ENCODE assay signal across 8 mouse cellular contexts in the genomic region with DNA sequence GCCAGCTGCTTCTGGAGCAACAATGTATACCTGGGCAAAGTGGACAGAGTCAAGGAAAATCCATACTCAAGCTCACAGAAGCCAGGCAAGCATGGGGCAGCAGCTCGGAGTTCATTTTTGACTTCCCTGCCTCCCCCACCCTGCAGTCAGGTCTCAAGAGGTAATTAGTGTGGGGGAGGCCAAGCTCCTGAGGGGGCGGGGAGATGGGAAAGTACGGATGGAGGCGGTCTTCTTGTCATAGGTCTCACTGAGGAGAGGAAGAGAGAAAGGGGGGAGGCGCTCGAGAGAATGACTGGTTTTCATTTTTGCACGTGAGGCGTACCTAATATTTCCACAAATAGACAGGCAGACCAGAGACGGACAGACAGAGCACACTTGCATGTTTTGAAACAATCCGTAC. TPM values are rescaled to one million over a fixed set of nuclear protein-coding genes. Genes with fewer than 3 reads are reported as not detected.
DNase-seq lines count a peak whose midpoint lies in the region; ATAC-seq lines count a peak whose summit lies in the region.

No protein-coding gene starts in this region.

- intact Hi-C loops in left cerebral cortex, postnatal 25 days (cut with DNase I), result loop anchor here (1.0 to 10.0 kb wide), 5 partner anchors 44 to 438 kb away; no protein-coding TSS in a partner anchor

- peak; percentile 44 for ATAC-seq in frontal cortex, adult (ENCODE audit: low TSS enrichment)

- DNase-seq in embryo, embryonic 10.5 days (ENCODE audit: low spot score), result peak; percentile 10
- DNase-seq in embryo, embryonic 11 days, result no peak
- DNase-seq in cerebellum, adult 11 months, result peak; percentile 10
- peak; percentile 61 to 67 for DNase-seq in left cerebral cortex, postnatal 25 days (ENCODE audit: low spot score in 2 of 2)
- DNase-seq in right cerebral cortex, postnatal 14 days, result peak; percentile 17
- DNase-seq in thymus, postnatal 10 days (ENCODE audit: low spot score in 2 of 2), result no peak
- DNase-seq in spleen, postnatal 36 days (ENCODE audit: low spot score in 2 of 2), result no peak

RNA-seq across cellular contexts. Expression of gene Gabrb1, which starts 1.1 kb away (rescaled TPM):
- total RNA-seq in left cerebral cortex, postnatal 25 days (2021), result 10 to 100 TPM; 88.3 to 97.0 TPM

RNA-seq across cellular contexts. Expression of gene Gabra4, which starts 1.3 kb away (rescaled TPM):
- total RNA-seq in left cerebral cortex, postnatal 25 days (2021), result 100 to 1,000 TPM in 1 of 2 experiments, 10 to 100 TPM in 1; 97.4 to 116 TPM

Comparison
In these comparisons a context has a peak if more than half of its experiments do, and no peak if none do; other contexts are left out.
1. DNase-seq: peak in embryo, embryonic 10.5 days (single experiment), cerebellum, adult 11 months (single experiment), left cerebral cortex, postnatal 25 days (2 of 2) and right cerebral cortex, postnatal 14 days (single experiment); none in embryo, embryonic 11 days (single experiment), thymus, postnatal 10 days (0 of 2) and spleen, postnatal 36 days (0 of 2).